Mouse (Mus musculus) kidney, adult 2 months (tissue): ENCODE data around the gene Gm20812. TPM values are rescaled to one million over a fixed set of nuclear protein-coding genes. Genes with fewer than 3 reads are reported as not detected.
"Not testable (repeated sequence)": the region's sequence is repeated elsewhere in the genome, so short reads cannot be mapped to it uniquely, and the experiment has no call there.

Experiments
- DNase-seq: peaks from one replicate; pipeline ENCODE4 v3.0.0; 2021
- H3K27ac ChIP-seq: fragments of 200-500 bp; 2 replicates; pipeline ENCODE4 v1.5.1; 2012; ENCODE audit warnings: low read depth, low read length, control low read depth, inconsistent platforms; ENCODE audit not compliant: insufficient read depth
- H3K27me3 ChIP-seq: fragments of 200-500 bp; replicated peaks from 2 replicates; pipeline ENCODE4 v1.6.1; 2012; ENCODE audit warnings: mild to moderate bottlenecking, moderate library complexity, low read length, inconsistent platforms; ENCODE audit not compliant: control insufficient read depth, insufficient read depth
- H3K36me3 ChIP-seq: fragments of 200-500 bp; 2 replicates; pipeline ENCODE4 v1.6.1; 2012; ENCODE audit warnings: mild to moderate bottlenecking, moderate library complexity, low read length, inconsistent platforms; ENCODE audit not compliant: control insufficient read depth, insufficient read depth
- H3K4me1 ChIP-seq: fragments of 200-500 bp; 2 replicates; pipeline ENCODE4 v1.6.1; 2011; ENCODE audit warnings: low read length; ENCODE audit not compliant: control insufficient read depth, insufficient read depth
- H3K4me3 ChIP-seq: fragments of 200-500 bp; 2 replicates; pipeline ENCODE4 v1.5.1; 2011; ENCODE audit warnings: mild to moderate bottlenecking, low read depth, low read length, control low read depth; ENCODE audit not compliant: insufficient read depth
- WGBS: fragments of 180-500 bp; shearing (Covaris S2); methylation state at CpG from one replicate; pipeline ENCODE4 v1.1.7; 2018; 5-methylcytosine and 5-hydroxymethylcytosine counted together
- polyA plus RNA-seq: library from polyadenylated mRNA; depleted of rRNA; stranded (reverse); fragments of >200 nt; gene quantifications from 2 replicates; pipeline ENCODE4 v1.2.3, GENCODE M21; 2012; rRNA removed

Gm20812 gene
- polyA plus RNA-seq, result not detected in 2 replicates

GRCm38 (mm10) chrY:12381681-12382080 is at the start of gene Gm20812:
Gene Gm20812 (plus strand): TSS chrY:12381981.
- not testable (repeated sequence) for H3K27me3 ChIP-seq, DNase-seq, H3K4me1 ChIP-seq, H3K27ac ChIP-seq, H3K4me3 ChIP-seq, H3K36me3 ChIP-seq
- no CpG with 5 or more reads among the region's 3 CpGs for WGBS

Other genes starting within 250 kb of the Gm20812 start
- not detected in 2 replicates for gene Gm29554, start 108.0 kb upstream of the Gm20812 start, polyA plus RNA-seq